Mouse (Mus musculus) splenic B cell, adult 2 months (primary cell): Measurements from ENCODE around the gene Tcp10c.
"Not testable (repeated sequence)": the region's sequence is repeated elsewhere in the genome, so short reads cannot be mapped to it uniquely, and the experiment has no call there.

Experiments used
- DNase-seq: peaks from one replicate; pipeline ENCODE4 v3.0.0-alpha.2; 2011; ENCODE audit warnings: low read depth, low spot score
- H3K27me3 ChIP-seq: 2 replicates; pipeline ENCODE4 v1.6.1; 2012; ENCODE audit warnings: mild to moderate bottlenecking, low read length, moderate library complexity, mixed read lengths; ENCODE audit not compliant: control insufficient read depth, poor library complexity, insufficient read depth, severe bottlenecking
- H3K36me3 ChIP-seq: 2 replicates; pipeline ENCODE4 v1.6.1; 2012; ENCODE audit warnings: mild to moderate bottlenecking, low read length, moderate library complexity, mixed read lengths; ENCODE audit not compliant: control insufficient read depth, poor library complexity, insufficient read depth, severe bottlenecking

The Tcp10c gene

GRCm38 (mm10) chr17:13354521-13354920 lies at the start of gene Tcp10c:
Tcp10c (plus strand) TSS chr17:13354572.
- H3K36me3 ChIP-seq, H3K27me3 ChIP-seq, DNase-seq: not testable (repeated sequence)

GRCm38 (mm10) chr17:13307852-13308251 lies 46.5 kb upstream of the Tcp10c start:
- H3K27me3 ChIP-seq, DNase-seq, H3K36me3 ChIP-seq: not testable (repeated sequence)

GRCm38 (mm10) chr17:13308344-13308743 lies 46.0 kb upstream of the Tcp10c start:
- not testable (repeated sequence) for H3K27me3 ChIP-seq, H3K36me3 ChIP-seq, DNase-seq

GRCm38 (mm10) chr17:13308746-13309145 lies 45.6 kb upstream of the Tcp10c start:
- DNase-seq, H3K27me3 ChIP-seq, H3K36me3 ChIP-seq: not testable (repeated sequence)

GRCm38 (mm10) chr17:13309182-13309631 lies 45.2 kb upstream of the Tcp10c start:
- not testable (repeated sequence) for H3K27me3 ChIP-seq, DNase-seq, H3K36me3 ChIP-seq

GRCm38 (mm10) chr17:13329967-13330366 lies 24.4 kb upstream of the Tcp10c start:
- not testable (repeated sequence) for DNase-seq, H3K27me3 ChIP-seq, H3K36me3 ChIP-seq

- DNase-seq, H3K27me3 ChIP-seq, H3K36me3 ChIP-seq: not testable (repeated sequence)
Observed at GRCm38 (mm10) chr17:13331179-13331578, 23.2 kb upstream of the Tcp10c start.

GRCm38 (mm10) chr17:13332496-13332895 lies 21.9 kb upstream of the Tcp10c start:
- H3K27me3 ChIP-seq, H3K36me3 ChIP-seq, DNase-seq: not testable (repeated sequence)

- not testable (repeated sequence) for H3K36me3 ChIP-seq, H3K27me3 ChIP-seq
- DNase-seq: peak; percentile 20
Observed at GRCm38 (mm10) chr17:13336979-13337749, 17.2 kb upstream of the Tcp10c start.

GRCm38 (mm10) chr17:13337931-13338330 lies 16.4 kb upstream of the Tcp10c start:
- not testable (repeated sequence) for DNase-seq, H3K27me3 ChIP-seq, H3K36me3 ChIP-seq

- H3K27me3 ChIP-seq, DNase-seq, H3K36me3 ChIP-seq: not testable (repeated sequence)
Observed at GRCm38 (mm10) chr17:13340071-13340470, 14.3 kb upstream of the Tcp10c start.

GRCm38 (mm10) chr17:13345923-13346322 lies 8.4 kb upstream of the Tcp10c start:
- H3K27me3 ChIP-seq, H3K36me3 ChIP-seq, DNase-seq: not testable (repeated sequence)

- not testable (repeated sequence) for H3K36me3 ChIP-seq, DNase-seq, H3K27me3 ChIP-seq
Observed at GRCm38 (mm10) chr17:13349563-13349962, 4.8 kb upstream of the Tcp10c start.

GRCm38 (mm10) chr17:13353249-13353648 lies 1.1 kb upstream of the Tcp10c start:
- not testable (repeated sequence) for H3K36me3 ChIP-seq, DNase-seq, H3K27me3 ChIP-seq

GRCm38 (mm10) chr17:13362489-13362888 lies 8.1 kb downstream of the Tcp10c start:
- H3K36me3 ChIP-seq, DNase-seq, H3K27me3 ChIP-seq: not testable (repeated sequence)

- not testable (repeated sequence) for DNase-seq, H3K36me3 ChIP-seq, H3K27me3 ChIP-seq
Observed at GRCm38 (mm10) chr17:13363773-13364172, 9.4 kb downstream of the Tcp10c start.
